Mouse (Mus musculus) liver, embryonic 15.5 days (tissue): ENCODE measurements around the gene Angpt4. TPM values are rescaled to one million over a fixed set of nuclear protein-coding genes. Genes with fewer than 3 reads are reported as not detected.

ENCODE experiments used
- ATAC-seq: fragments of 200-750 bp; cut with Nextera tagmentation; 2 replicates; pipeline ENCODE4 v1.8.0; 2017; ENCODE audit warnings: moderate number of reproducible peaks, mild to moderate bottlenecking, moderate library complexity; ENCODE audit not compliant: insufficient read depth
- H3K27ac ChIP-seq: fragments of 300-500 bp; sonication (generic); replicated peaks from 2 replicates; pipeline ENCODE4 v1.5.1; 2015; ENCODE audit warnings: mild to moderate bottlenecking, inconsistent platforms
- H3K27me3 ChIP-seq: fragments of 300-500 bp; sonication (generic); 2 replicates; pipeline ENCODE4 v1.6.1; 2015; ENCODE audit warnings: mild to moderate bottlenecking, inconsistent platforms
- H3K36me3 ChIP-seq: fragments of 300-500 bp; sonication (generic); replicated peaks from 2 replicates; pipeline ENCODE4 v1.6.1; 2015; ENCODE audit warnings: moderate library complexity, mild to moderate bottlenecking, inconsistent platforms
- H3K4me1 ChIP-seq: fragments of 300-500 bp; sonication (generic); replicated peaks from 2 replicates; pipeline ENCODE4 v1.6.1; 2015; ENCODE audit warnings: inconsistent platforms
- H3K4me2 ChIP-seq: fragments of 300-500 bp; sonication (generic); 2 replicates; pipeline ENCODE4 v1.6.1; 2015; ENCODE audit warnings: moderate library complexity, mild to moderate bottlenecking, inconsistent platforms
- H3K4me3 ChIP-seq: fragments of 300-500 bp; sonication (generic); replicated peaks from 2 replicates; pipeline ENCODE4 v1.5.1; 2015; ENCODE audit warnings: mild to moderate bottlenecking, inconsistent platforms
- H3K9ac ChIP-seq: fragments of 300-500 bp; sonication (generic); 2 replicates; pipeline ENCODE4 v1.6.1; 2015; ENCODE audit warnings: moderate library complexity, mild to moderate bottlenecking, inconsistent platforms
- H3K9me3 ChIP-seq: fragments of 300-500 bp; sonication (generic); replicated peaks from 2 replicates; pipeline ENCODE4 v1.6.1; 2016; ENCODE audit warnings: inconsistent platforms
- WGBS: fragments of 180-500 bp; shearing (Covaris S2); methylation state at CpG from one replicate; pipeline ENCODE4 v1.1.7; 2015; ENCODE audit warnings: mixed read lengths; ENCODE audit not compliant: insufficient replicate concordance; 5-methylcytosine and 5-hydroxymethylcytosine counted together
- polyA plus RNA-seq: library from polyadenylated mRNA; unstranded; fragments of >200 nt; fragmentation: Nextera tagmentation; extraction: Ambion mirVana; gene quantifications from 2 replicates; pipeline ENCODE4 v1.2.1, GENCODE M21; 2015

Gene Angpt4
- polyA plus RNA-seq, 1 experiment from 2014 or later, result not detected

- H3K27ac ChIP-seq, result no peak overlapping the region
- H3K4me2 ChIP-seq, result no peak overlapping the region
- H3K9ac ChIP-seq, result no peak overlapping the region
- ATAC-seq, result no peak
- H3K36me3 ChIP-seq, result no peaks in the 10 kb centered on the region
- WGBS, result 24% methylated on average over 2 of the region's 2 CpGs
- H3K9me3 ChIP-seq, result no peaks in the 10 kb centered on the region
- no peaks in the 10 kb centered on the region for H3K4me1 ChIP-seq
- H3K27me3 ChIP-seq, result no peaks in the 10 kb centered on the region
- no peak overlapping the region for H3K4me3 ChIP-seq
These were observed 4.1 kb downstream of the Angpt4 start for GRCm38 (mm10) chr2:151915111-151915510.

- no peak overlapping the region for H3K9ac ChIP-seq
- H3K27ac ChIP-seq, result no peak overlapping the region
- H3K27me3 ChIP-seq, result no peaks in the 10 kb centered on the region
- 59% methylated on average over 13 of the region's 13 CpGs for WGBS
- no peak overlapping the region for H3K4me3 ChIP-seq
- no peaks in the 10 kb centered on the region for H3K9me3 ChIP-seq
- no peak for ATAC-seq
- H3K4me1 ChIP-seq, result no peaks in the 10 kb centered on the region
- no peak overlapping the region for H3K4me2 ChIP-seq
- H3K36me3 ChIP-seq, result no peaks in the 10 kb centered on the region
These were observed 5.2 kb downstream of the Angpt4 start for GRCm38 (mm10) chr2:151916061-151916831.

DNA sequence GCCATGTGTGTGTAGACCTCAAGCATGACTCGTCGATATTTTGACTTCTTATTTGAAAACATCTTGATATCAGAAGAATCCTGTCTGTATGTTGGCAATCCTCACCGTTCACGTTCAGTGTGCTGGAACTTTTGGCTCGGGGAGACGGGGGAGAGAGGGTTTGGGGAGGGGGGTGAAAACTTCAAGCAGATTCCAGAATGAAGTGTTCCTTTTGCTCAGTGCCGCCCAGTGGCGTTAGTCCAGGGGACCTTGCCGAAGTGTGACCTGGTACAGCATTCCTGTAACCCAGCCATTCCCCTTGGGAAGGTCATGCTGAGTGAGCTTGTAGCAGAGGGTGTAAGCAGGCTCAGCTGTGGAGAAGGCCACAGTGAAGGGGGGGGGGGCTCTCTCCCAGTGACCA lies 8.1 kb downstream of the Angpt4 start:
- no peaks in the 10 kb centered on the region for H3K36me3 ChIP-seq
- no peaks in the 10 kb centered on the region for H3K27me3 ChIP-seq
- H3K4me2 ChIP-seq, result no peak overlapping the region
- WGBS, result 59% methylated on average over 9 of the region's 9 CpGs
- no peak overlapping the region for H3K4me3 ChIP-seq
- no peaks in the 10 kb centered on the region for H3K9me3 ChIP-seq
- H3K27ac ChIP-seq, result no peak overlapping the region
- H3K4me1 ChIP-seq, result no peaks in the 10 kb centered on the region
- ATAC-seq, result no peak
- H3K9ac ChIP-seq, result no peak overlapping the region

- no peak overlapping the region for H3K4me3 ChIP-seq
- no peaks in the 10 kb centered on the region for H3K36me3 ChIP-seq
- no peaks in the 10 kb centered on the region for H3K27me3 ChIP-seq
- WGBS, result 49% methylated on average over 8 of the region's 8 CpGs
- H3K27ac ChIP-seq, result no peak overlapping the region
- no peak overlapping the region for H3K9ac ChIP-seq
- ATAC-seq, result no peak
- no peak overlapping the region for H3K4me2 ChIP-seq
- H3K4me1 ChIP-seq, result no peaks in the 10 kb centered on the region; the same call in 1 of the 2 replicates
- H3K9me3 ChIP-seq, result no peaks in the 10 kb centered on the region
These were observed 10.1 kb downstream of the Angpt4 start for GRCm38 (mm10) chr2:151921068-151921467.

- H3K9ac ChIP-seq, result no peak overlapping the region
- no peak overlapping the region for H3K4me3 ChIP-seq
- no peak overlapping the region for H3K27ac ChIP-seq
- H3K4me1 ChIP-seq, result no peaks in the 10 kb centered on the region; the same call in 1 of the 2 replicates
- H3K36me3 ChIP-seq, result no peaks in the 10 kb centered on the region
- H3K4me2 ChIP-seq, result no peak overlapping the region
- 46% methylated on average over 4 of the region's 4 CpGs for WGBS
- H3K9me3 ChIP-seq, result no peaks in the 10 kb centered on the region
- ATAC-seq, result no peak
- H3K27me3 ChIP-seq, result no peaks in the 10 kb centered on the region
These were observed 10.6 kb downstream of the Angpt4 start for GRCm38 (mm10) chr2:151921596-151921995.

- H3K27me3 ChIP-seq, result no peaks in the 10 kb centered on the region
- H3K27ac ChIP-seq, result no peak overlapping the region
- no peak overlapping the region for H3K4me2 ChIP-seq
- H3K9me3 ChIP-seq, result no peaks in the 10 kb centered on the region
- no peaks in the 10 kb centered on the region for H3K36me3 ChIP-seq
- no peak overlapping the region for H3K9ac ChIP-seq
- ATAC-seq, result no peak
- no peak overlapping the region for H3K4me3 ChIP-seq
- WGBS, result 69% methylated on average over 7 of the region's 7 CpGs
- peaks cover 6% of the 10 kb centered on the region; the same call in 1 of the 2 replicates for H3K4me1 ChIP-seq
These were observed 13.3 kb downstream of the Angpt4 start for GRCm38 (mm10) chr2:151924276-151924675.

DNA sequence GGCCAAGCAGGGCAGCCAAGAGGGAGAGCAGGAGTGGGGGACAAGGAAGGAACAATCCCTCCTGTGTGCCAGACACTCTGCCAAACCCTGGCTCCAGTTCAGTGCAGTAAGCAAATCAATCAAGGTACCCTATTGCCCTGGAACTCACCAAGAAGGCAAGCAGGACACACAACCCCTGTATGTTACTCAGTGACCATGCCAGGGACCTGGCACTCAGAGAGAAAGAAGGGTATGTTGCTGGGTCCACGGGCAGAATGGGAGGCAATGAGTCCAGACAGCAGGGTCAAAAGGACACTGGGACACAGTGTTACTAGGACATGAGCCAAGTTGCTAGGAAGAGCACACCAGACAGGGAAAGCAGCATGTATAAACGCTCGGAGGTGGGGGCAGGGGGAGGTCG lies 14.7 kb downstream of the Angpt4 start:
- no peak overlapping the region for H3K4me2 ChIP-seq
- H3K36me3 ChIP-seq, result no peaks in the 10 kb centered on the region
- H3K27ac ChIP-seq, result no peak overlapping the region
- ATAC-seq, result peak; percentile 68
- H3K4me1 ChIP-seq, result peaks cover 6% of the 10 kb centered on the region; the same call in 1 of the 2 replicates
- H3K27me3 ChIP-seq, result no peaks in the 10 kb centered on the region
- no peaks in the 10 kb centered on the region for H3K9me3 ChIP-seq
- 40% methylated on average over 4 of the region's 4 CpGs for WGBS
- H3K4me3 ChIP-seq, result no peak overlapping the region
- no peak overlapping the region for H3K9ac ChIP-seq

GRCm38 (mm10) chr2:151927103-151927502 lies 16.1 kb downstream of the Angpt4 start:
- 62% methylated on average over 11 of the region's 11 CpGs for WGBS
- H3K4me3 ChIP-seq, result no peak overlapping the region
- no peak overlapping the region for H3K9ac ChIP-seq
- H3K36me3 ChIP-seq, result no peaks in the 10 kb centered on the region
- no peaks in the 10 kb centered on the region for H3K27me3 ChIP-seq
- H3K27ac ChIP-seq, result no peak overlapping the region
- peaks cover 6% of the 10 kb centered on the region; the same call in 1 of the 2 replicates for H3K4me1 ChIP-seq
- H3K9me3 ChIP-seq, result no peaks in the 10 kb centered on the region
- ATAC-seq, result 0 out of 2 replicates have a peak, but pooled peaks have one; percentile 32
- no peak overlapping the region for H3K4me2 ChIP-seq

DNA sequence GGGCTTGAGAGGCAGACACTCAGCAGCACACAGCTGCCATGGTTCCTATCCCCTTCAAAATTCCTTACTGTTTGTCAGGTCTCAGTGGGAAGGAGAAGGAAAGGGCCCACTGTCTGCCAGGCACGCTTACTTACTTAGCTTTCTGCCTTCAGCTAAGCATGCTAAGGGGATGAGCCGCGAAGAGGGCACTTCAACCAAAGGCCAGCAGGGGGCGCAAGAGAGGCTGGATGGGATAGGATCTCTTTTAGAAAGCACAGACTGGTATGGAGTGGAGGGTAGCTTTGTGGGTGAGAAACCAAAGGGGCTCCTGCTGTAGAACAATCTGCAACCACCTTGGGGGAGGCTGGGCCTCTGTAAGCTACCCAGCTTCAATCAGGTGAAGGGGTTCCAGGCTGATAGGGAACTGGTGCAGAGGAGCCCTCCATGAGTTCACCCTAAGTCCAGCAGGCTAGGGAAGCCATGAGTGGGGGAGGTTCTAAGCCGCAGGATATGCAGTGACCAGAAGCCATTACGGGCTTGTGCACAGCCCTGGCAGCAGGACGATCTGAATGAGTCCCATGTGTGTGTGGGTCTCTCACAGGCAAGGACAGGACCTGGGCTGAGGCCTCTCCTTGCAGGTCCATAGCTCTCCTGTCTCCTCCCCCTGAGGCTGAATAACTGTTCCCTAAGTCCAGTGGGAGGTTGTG lies 19.5 kb downstream of the Angpt4 start:
- no peak overlapping the region for H3K4me3 ChIP-seq
- 22% methylated on average over 7 of the region's 7 CpGs for WGBS
- H3K4me1 ChIP-seq, result peaks cover 6% of the 10 kb centered on the region; the same call in 1 of the 2 replicates
- no peak overlapping the region for H3K27ac ChIP-seq
- H3K36me3 ChIP-seq, result no peaks in the 10 kb centered on the region
- H3K9me3 ChIP-seq, result no peaks in the 10 kb centered on the region
- H3K9ac ChIP-seq, result no peak overlapping the region
- no peak for ATAC-seq
- H3K4me2 ChIP-seq, result no peak overlapping the region
- no peaks in the 10 kb centered on the region for H3K27me3 ChIP-seq

DNA sequence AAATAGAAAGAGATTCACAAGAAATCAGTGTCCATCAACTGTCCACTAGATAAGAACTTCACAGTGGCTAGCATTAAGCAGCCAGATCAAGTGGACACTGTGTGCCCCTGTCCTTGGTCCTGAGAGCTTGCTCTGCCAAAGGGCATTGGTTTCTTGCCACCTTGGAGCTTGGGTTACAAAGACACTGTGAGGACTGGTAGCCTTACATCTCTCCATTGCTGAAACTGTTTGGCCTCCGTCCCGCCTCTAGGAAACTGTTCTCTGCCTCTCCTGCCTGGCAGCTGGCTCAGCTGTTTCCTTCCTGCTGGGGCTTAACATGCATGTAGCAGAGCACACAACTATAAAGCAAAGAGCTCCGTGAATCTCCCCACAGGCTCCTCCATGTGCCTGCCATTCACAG lies 26.9 kb downstream of the Angpt4 start:
- no peaks in the 10 kb centered on the region for H3K36me3 ChIP-seq
- no peaks in the 10 kb centered on the region for H3K4me1 ChIP-seq
- 15% methylated on average over 3 of the region's 3 CpGs for WGBS
- no peak overlapping the region for H3K27ac ChIP-seq
- no peak overlapping the region for H3K4me3 ChIP-seq
- no peaks in the 10 kb centered on the region for H3K9me3 ChIP-seq
- H3K4me2 ChIP-seq, result no peak overlapping the region
- no peaks in the 10 kb centered on the region for H3K27me3 ChIP-seq
- no peak overlapping the region for H3K9ac ChIP-seq
- no peak for ATAC-seq

DNA sequence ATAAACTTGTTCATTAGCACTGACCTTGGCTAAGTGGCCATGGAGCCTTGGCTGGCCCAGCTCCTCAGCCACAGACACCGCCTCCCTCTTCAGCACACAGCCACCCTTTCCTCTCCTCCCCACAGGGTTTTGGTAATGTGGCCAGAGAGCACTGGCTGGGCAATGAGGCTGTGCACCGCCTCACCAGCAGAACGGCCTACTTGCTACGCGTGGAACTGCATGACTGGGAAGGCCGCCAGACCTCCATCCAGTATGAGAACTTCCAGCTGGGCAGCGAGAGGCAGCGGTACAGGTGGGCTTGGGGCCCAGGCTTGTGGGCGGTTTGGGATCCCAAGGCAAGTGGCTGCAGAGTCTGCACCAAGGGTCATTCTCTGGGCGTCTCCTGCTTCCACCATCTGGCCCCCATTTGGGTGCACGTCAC lies 27.8 kb downstream of the Angpt4 start:
- WGBS, result 69% methylated on average over 11 of the region's 11 CpGs
- ATAC-seq, result no peak
- Histone ChIP-seq H3K9me3 (no peaks in the 10 kb centered on the region), H3K9ac (no peak overlapping the region), H3K36me3 (no peaks in the 10 kb centered on the region), H3K27me3 (no peaks in the 10 kb centered on the region), H3K27ac (no peak overlapping the region), H3K4me1 (no peaks in the 10 kb centered on the region), H3K4me3 (no peak overlapping the region), H3K4me2 (no peak overlapping the region)
